Mouse (Mus musculus) CH12F3 (cell line): ENCODE results near the gene Apopt1.

ENCODE experiments used
- in situ Hi-C: fragments of 300-500 bp; cut with MboI; formaldehyde crosslinking; loops from 2 replicates; pipeline ENCODE4 v1.14.3; 2020; ENCODE audit warnings: low sequenced_read_pairs

Gene Apopt1

GRCm38 (mm10) chr12:111678997-111679396, 34.1 kb upstream of the Apopt1 start:
- in situ Hi-C loops: no loop called here

- in situ Hi-C loops: no loop called here
Observed at GRCm38 (mm10) chr12:111680661-111681060, 32.4 kb upstream of the Apopt1 start.

GRCm38 (mm10) chr12:111681305-111681704, 31.8 kb upstream of the Apopt1 start:
- in situ Hi-C loops: no loop called here

GRCm38 (mm10) chr12:111682003-111682402, 31.1 kb upstream of the Apopt1 start:
- in situ Hi-C loops: no loop called here

GRCm38 (mm10) chr12:111682806-111683205, 30.3 kb upstream of the Apopt1 start:
- in situ Hi-C loops: no loop called here

- in situ Hi-C loops: no loop called here
Observed at GRCm38 (mm10) chr12:111686390-111686789, 26.7 kb upstream of the Apopt1 start.

- in situ Hi-C loops: no loop called here
Observed at GRCm38 (mm10) chr12:111687350-111688068, 25.6 kb upstream of the Apopt1 start.

- in situ Hi-C loops: no loop called here
Observed at GRCm38 (mm10) chr12:111688069-111688428, 25.0 kb upstream of the Apopt1 start.

- in situ Hi-C loops: no loop called here
Observed at GRCm38 (mm10) chr12:111689426-111689825, 23.6 kb upstream of the Apopt1 start.

- in situ Hi-C loops: no loop called here
Observed at GRCm38 (mm10) chr12:111691346-111691872, 21.7 kb upstream of the Apopt1 start.

- in situ Hi-C loops: no loop called here
Observed at GRCm38 (mm10) chr12:111692899-111693298, 20.2 kb upstream of the Apopt1 start.

GRCm38 (mm10) chr12:111693341-111694270, 19.5 kb upstream of the Apopt1 start:
- in situ Hi-C loops: no loop called here

GRCm38 (mm10) chr12:111694271-111694781, 18.7 kb upstream of the Apopt1 start:
- in situ Hi-C loops: no loop called here

GRCm38 (mm10) chr12:111694880-111695804, 17.9 kb upstream of the Apopt1 start:
- in situ Hi-C loops: no loop called here

- in situ Hi-C loops: no loop called here
Observed at GRCm38 (mm10) chr12:111696239-111696638, 16.8 kb upstream of the Apopt1 start.

- in situ Hi-C loops: no loop called here
Observed at GRCm38 (mm10) chr12:111697708-111698107, 15.4 kb upstream of the Apopt1 start.

- in situ Hi-C loops: no loop called here
Observed at GRCm38 (mm10) chr12:111698346-111698913, 14.6 kb upstream of the Apopt1 start.

GRCm38 (mm10) chr12:111699542-111699941, 13.5 kb upstream of the Apopt1 start:
- in situ Hi-C loops: no loop called here

GRCm38 (mm10) chr12:111700920-111701458, 12.1 kb upstream of the Apopt1 start:
- in situ Hi-C loops: no loop called here

- in situ Hi-C loops: no loop called here
Observed at GRCm38 (mm10) chr12:111703301-111703700, 9.8 kb upstream of the Apopt1 start.
